Mouse (Mus musculus) heart, embryonic 15.5 days (tissue): ENCODE results near the gene Cnot8. TPM values are rescaled to one million over a fixed set of nuclear protein-coding genes. Genes with fewer than 3 reads are reported as not detected.

Source experiments
- ATAC-seq: fragments of 200-750 bp; cut with Nextera tagmentation; replicated peaks from 2 replicates; pipeline ENCODE4 v1.8.0; 2017; ENCODE audit warnings: low read depth, moderate TSS enrichment; ENCODE audit not compliant: insufficient number of reproducible peaks, insufficient read depth, low FRiP score
- H3K27ac ChIP-seq: fragments of 300-500 bp; sonication (generic); 2 replicates; pipeline ENCODE4 v1.5.1; 2015; ENCODE audit warnings: mild to moderate bottlenecking, inconsistent platforms
- H3K27me3 ChIP-seq: fragments of 300-500 bp; sonication (generic); 2 replicates; pipeline ENCODE4 v1.6.1; 2015; ENCODE audit warnings: inconsistent platforms
- H3K36me3 ChIP-seq: fragments of 300-500 bp; sonication (generic); 2 replicates; pipeline ENCODE4 v1.6.1; 2015; ENCODE audit warnings: mild to moderate bottlenecking, inconsistent platforms
- H3K4me1 ChIP-seq: fragments of 300-500 bp; sonication (generic); replicated peaks from 2 replicates; pipeline ENCODE4 v1.6.1; 2015; ENCODE audit warnings: inconsistent platforms
- H3K4me2 ChIP-seq: fragments of 300-500 bp; sonication (generic); 2 replicates; pipeline ENCODE4 v1.6.1; 2015; ENCODE audit warnings: inconsistent platforms, mild to moderate bottlenecking, moderate library complexity
- H3K4me3 ChIP-seq: fragments of 300-500 bp; sonication (generic); 2 replicates; pipeline ENCODE4 v1.5.1; 2015; ENCODE audit warnings: mild to moderate bottlenecking, inconsistent platforms
- H3K9ac ChIP-seq: fragments of 300-500 bp; sonication (generic); 2 replicates; pipeline ENCODE4 v1.6.1; 2015; ENCODE audit warnings: mild to moderate bottlenecking, inconsistent platforms
- H3K9me3 ChIP-seq: fragments of 300-500 bp; sonication (generic); replicated peaks from 2 replicates; pipeline ENCODE4 v1.6.1; 2016; ENCODE audit warnings: inconsistent platforms
- WGBS: fragments of 180-500 bp; shearing (Covaris S2); methylation state at CpG from one replicate; pipeline ENCODE4 v1.1.7; 2015; ENCODE audit warnings: mixed read lengths; 5-methylcytosine and 5-hydroxymethylcytosine counted together
- polyA plus RNA-seq: library from polyadenylated mRNA; unstranded; fragments of >200 nt; fragmentation: Nextera tagmentation; extraction: Ambion mirVana; gene quantifications from 2 replicates; pipeline ENCODE4 v1.2.1, GENCODE M21; 2015

Gene Cnot8
- polyA plus RNA-seq, 1 experiment from 2014 or later = 67.6 TPM

DNA sequence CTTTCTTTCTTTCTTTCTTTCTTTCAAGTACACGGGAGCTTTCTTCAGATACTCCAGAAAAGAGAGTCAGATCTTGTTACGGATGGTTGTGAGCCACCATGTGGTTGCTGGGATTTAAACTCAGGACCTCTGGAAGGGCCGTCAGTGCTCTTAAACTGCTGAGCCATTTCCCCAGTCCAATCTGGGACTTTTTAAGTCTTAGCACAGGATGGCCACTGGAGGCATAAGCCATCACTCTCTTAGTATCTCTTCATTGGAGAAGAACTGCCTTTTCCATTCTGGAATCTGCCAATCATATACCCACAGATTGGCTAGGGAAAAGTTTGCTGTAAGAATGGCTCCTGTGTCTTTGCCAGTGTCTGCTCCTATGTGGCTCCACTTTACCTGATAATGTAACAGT, 3.1 kb downstream of the Cnot8 start:
- H3K9ac ChIP-seq = no peak overlapping the region
- no peak for ATAC-seq

DNA sequence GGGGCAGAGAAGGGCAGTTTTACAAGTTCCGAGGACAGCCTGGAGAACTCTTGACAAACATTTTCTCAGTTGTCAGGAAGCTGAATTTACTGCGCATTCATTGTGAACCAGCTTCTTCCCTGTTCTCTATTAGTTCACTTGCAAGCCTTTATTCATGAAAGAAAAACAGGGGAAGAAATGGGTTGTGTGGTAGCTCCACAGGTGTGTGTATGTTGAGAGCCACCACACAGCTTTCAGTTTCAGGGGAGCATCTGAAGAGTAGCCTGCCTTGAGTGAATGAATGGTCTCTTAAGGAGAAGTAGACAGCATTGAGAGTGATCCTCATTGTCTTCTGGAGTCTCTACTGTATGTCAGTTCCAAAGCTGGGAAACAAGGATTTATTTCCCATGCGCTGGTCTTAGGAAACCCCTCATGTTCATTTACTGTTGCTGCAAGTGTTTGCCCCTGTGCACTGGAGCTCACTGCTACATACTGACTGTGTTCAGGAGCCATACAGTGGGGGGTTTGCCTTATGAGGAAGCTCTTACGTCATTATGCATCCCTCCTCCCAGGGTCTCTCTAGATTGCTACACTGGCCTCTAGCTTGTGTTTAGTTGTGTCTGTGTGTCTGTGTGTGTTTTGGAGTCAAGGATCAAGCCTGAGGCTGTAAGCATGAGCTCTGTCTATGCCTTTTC, 3.8 kb downstream of the Cnot8 start:
- no peak for ATAC-seq

More for the DNA sequence above, 3.1 kb downstream of the Cnot8 start:
- no peak overlapping the region for H3K4me2 ChIP-seq
- H3K36me3 ChIP-seq = peaks cover 25% of the 10 kb centered on the region
- 48% methylated on average over 3 of the region's 3 CpGs for WGBS
- H3K4me1 ChIP-seq = peaks cover 17% of the 10 kb centered on the region
- H3K27me3 ChIP-seq = no peaks in the 10 kb centered on the region
- H3K9me3 ChIP-seq = no peaks in the 10 kb centered on the region
- H3K4me3 ChIP-seq = no peak overlapping the region
- H3K27ac ChIP-seq = no peak overlapping the region

GRCm38 (mm10) chr11:58116560-58116959, 12.6 kb downstream of the Cnot8 start:
- Histone ChIP-seq H3K4me3 (no peak overlapping the region), H3K9me3 (no peaks in the 10 kb centered on the region), H3K27me3 (no peaks in the 10 kb centered on the region), H3K36me3 (peaks cover 86% of the 10 kb centered on the region), H3K9ac (no peak overlapping the region), H3K4me1 (peaks cover 19% of the 10 kb centered on the region), H3K27ac (peak overlapping the region; percentile 63), H3K4me2 (no peak overlapping the region)
- no peak for ATAC-seq
- 55% methylated on average over 1 of the region's 1 CpGs for WGBS

More for the DNA sequence above, 3.8 kb downstream of the Cnot8 start:
- H3K27me3 ChIP-seq = no peaks in the 10 kb centered on the region
- 85% methylated on average over 4 of the region's 4 CpGs for WGBS
- H3K4me2 ChIP-seq = no peak overlapping the region
- H3K9me3 ChIP-seq = no peaks in the 10 kb centered on the region
- peaks cover 17% of the 10 kb centered on the region for H3K4me1 ChIP-seq
- H3K27ac ChIP-seq = no peak overlapping the region
- no peak overlapping the region for H3K4me3 ChIP-seq
- peaks cover 33% of the 10 kb centered on the region for H3K36me3 ChIP-seq
- 0 out of 2 replicates have a peak overlapping the region, but pooled peaks have one; percentile 5 for H3K9ac ChIP-seq

DNA sequence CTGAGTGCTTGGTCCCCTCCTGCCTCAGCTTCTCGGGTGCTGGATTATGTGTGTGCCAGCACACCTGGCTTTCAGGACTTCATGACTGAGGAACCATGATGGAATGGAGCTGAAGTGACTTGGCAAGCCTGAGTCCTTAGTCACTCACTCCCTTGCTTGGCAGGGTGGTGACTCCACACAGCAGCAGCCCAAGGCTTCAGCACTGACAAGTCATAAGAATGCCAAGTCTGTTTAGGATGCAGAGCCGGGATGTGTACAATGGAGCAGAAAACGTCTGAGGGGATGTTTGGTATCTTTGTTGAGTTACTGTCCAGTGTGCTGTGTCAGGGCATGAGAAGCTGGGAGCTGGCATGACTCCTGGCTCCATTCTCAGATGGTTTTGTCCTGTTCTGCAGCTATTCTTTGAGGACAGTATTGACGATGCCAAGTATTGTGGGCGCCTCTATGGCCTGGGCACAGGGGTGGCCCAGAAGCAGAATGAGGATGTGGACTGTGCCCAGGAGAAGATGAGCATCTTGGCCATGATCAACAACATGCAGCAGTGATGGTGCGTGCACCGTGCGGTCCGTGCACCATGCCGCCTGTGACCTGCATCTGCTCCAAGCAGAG, 13.2 kb downstream of the Cnot8 start:
- H3K4me2 ChIP-seq = no peak overlapping the region
- H3K9ac ChIP-seq = no peak overlapping the region
- no peaks in the 10 kb centered on the region for H3K9me3 ChIP-seq
- peak overlapping the region; percentile 63; the same call in 1 of the 2 replicates for H3K27ac ChIP-seq
- 89% methylated on average over 10 of the region's 10 CpGs for WGBS
- H3K4me3 ChIP-seq = no peak overlapping the region
- H3K4me1 ChIP-seq = peaks cover 19% of the 10 kb centered on the region
- ATAC-seq = no peak
- peaks cover 85% of the 10 kb centered on the region for H3K36me3 ChIP-seq
- H3K27me3 ChIP-seq = no peaks in the 10 kb centered on the region

DNA sequence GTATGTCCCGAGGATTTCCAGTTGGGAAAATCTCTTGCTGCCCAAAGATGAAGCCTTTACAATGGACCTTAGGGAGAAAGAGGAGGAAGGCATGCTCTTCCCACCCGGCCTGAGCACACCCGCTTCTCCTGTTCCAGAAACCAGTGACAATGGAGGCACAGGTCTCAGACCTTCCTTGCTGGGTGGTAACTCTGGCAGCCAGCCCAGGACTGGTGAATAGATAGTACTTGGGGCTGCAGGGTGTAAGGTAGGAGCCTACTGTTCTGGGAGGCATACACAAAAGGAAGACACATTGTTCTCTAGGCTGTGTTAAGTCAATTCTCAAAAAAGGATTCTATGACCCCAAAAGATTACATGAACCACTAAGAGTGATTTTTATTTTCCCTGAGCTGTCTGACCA, 16.7 kb downstream of the Cnot8 start:
- no peak overlapping the region for H3K4me3 ChIP-seq
- H3K27me3 ChIP-seq = no peaks in the 10 kb centered on the region
- H3K9me3 ChIP-seq = no peaks in the 10 kb centered on the region
- H3K4me1 ChIP-seq = peaks cover 34% of the 10 kb centered on the region
- no peak overlapping the region for H3K9ac ChIP-seq
- no peak for ATAC-seq
- H3K27ac ChIP-seq = no peak overlapping the region
- H3K4me2 ChIP-seq = no peak overlapping the region
- 67% methylated on average over 3 of the region's 3 CpGs for WGBS
- peaks cover 56% of the 10 kb centered on the region for H3K36me3 ChIP-seq

DNA sequence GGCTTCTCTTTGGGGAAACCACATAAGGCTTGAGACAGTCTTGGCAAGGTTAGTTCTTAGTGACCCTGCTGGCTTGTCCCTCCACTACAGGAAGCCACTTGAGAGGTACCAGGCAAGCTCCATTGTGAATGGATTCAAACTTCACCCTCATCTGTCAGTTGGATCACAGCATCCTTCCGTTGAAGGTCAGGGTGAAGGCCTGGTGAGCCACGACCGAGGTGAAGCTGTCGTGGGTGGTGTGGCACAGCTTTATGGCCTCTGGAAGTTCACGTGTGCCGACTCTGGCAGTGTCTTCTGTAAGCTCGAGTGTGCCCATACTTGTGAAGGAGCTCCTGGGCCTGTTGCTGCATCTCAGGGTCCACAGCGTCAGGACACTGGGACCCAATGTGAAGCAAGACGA, 17.4 kb downstream of the Cnot8 start:
- Histone ChIP-seq H3K27me3 (no peaks in the 10 kb centered on the region), H3K27ac (no peak overlapping the region), H3K9me3 (no peaks in the 10 kb centered on the region), H3K4me1 (peaks cover 37% of the 10 kb centered on the region), H3K9ac (no peak overlapping the region), H3K4me3 (no peak overlapping the region), H3K4me2 (no peak overlapping the region), H3K36me3 (peaks cover 49% of the 10 kb centered on the region)
- no peak for ATAC-seq
- WGBS = 90% methylated on average over 9 of the region's 9 CpGs

DNA sequence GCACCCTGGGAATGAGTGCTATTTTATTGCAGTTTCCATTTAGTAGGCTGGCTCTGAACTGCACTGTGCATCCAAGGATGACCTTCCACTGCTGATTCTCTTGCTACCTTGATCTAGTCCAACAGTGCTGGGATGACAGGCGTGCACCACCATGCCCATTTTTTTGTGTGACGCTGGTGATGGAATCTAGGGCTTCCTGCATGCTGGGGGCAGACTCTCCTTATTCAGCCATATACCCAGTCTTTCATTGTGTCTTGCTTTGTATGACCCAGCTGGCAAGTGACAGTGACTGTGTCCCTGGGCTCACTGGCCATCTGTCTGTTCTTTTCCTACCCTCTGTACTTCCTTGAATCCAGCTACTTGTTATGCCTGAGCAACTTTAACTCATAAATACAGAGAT, 19.8 kb downstream of the Cnot8 start:
- H3K27me3 ChIP-seq = no peaks in the 10 kb centered on the region
- H3K4me2 ChIP-seq = no peak overlapping the region
- H3K4me3 ChIP-seq = no peak overlapping the region
- ATAC-seq = no peak
- H3K4me1 ChIP-seq = peaks cover 35% of the 10 kb centered on the region
- 90% methylated on average over 2 of the region's 2 CpGs for WGBS
- no peaks in the 10 kb centered on the region for H3K9me3 ChIP-seq
- peak overlapping the region; percentile 85; the same call in 1 of the 2 replicates for H3K27ac ChIP-seq
- peaks cover 40% of the 10 kb centered on the region for H3K36me3 ChIP-seq
- no peak overlapping the region for H3K9ac ChIP-seq

GRCm38 (mm10) chr11:58125021-58125420, 21.1 kb downstream of the Cnot8 start:
- peak overlapping the region; percentile 85 for H3K27ac ChIP-seq
- 31% methylated on average over 11 of the region's 11 CpGs for WGBS
- H3K4me3 ChIP-seq = no peak overlapping the region
- no peak overlapping the region for H3K9ac ChIP-seq
- peaks cover 46% of the 10 kb centered on the region for H3K36me3 ChIP-seq
- H3K27me3 ChIP-seq = no peaks in the 10 kb centered on the region
- H3K4me2 ChIP-seq = no peak overlapping the region
- H3K4me1 ChIP-seq = peaks cover 30% of the 10 kb centered on the region
- ATAC-seq = peak; percentile 56; the same call in 1 of the 2 replicates
- no peaks in the 10 kb centered on the region for H3K9me3 ChIP-seq

DNA sequence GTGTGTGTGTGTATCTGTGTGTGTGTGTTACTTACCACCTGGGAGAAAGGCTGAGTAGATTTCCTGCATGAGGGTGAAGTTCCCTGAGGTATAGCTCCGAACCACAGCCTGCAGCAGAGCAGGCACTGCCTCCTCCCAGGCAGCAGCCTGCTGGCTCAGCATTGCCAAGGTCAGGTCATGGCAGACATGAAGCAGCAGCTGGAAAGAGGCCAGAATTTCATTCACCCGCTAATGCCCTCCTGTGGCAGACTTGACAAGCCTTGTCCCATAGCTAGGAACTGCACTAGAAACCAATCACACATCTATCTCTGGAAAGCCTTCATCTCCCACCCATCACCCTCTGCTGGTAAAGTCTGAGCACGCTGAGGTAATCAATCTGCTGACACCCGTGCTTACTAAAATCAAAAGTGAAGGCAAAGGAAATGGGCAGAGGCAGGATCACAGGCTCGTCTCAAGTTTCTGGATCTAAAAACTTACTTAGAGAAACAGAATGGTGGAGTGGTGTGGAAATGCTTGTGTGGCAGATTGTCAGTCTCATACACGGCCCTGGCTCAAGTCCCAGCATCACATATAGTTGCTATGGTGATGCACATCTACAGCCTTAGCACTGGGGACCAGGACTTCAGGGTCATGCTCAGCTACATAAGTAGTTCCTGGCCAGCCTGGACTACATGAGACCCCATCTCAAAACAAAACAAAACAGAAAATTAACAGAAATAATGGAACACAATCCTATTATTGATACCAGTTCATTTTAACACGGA, 22.6 kb downstream of the Cnot8 start:
- ATAC-seq = peak; percentile 61
- WGBS = 42% methylated on average over 7 of the region's 7 CpGs
- Histone ChIP-seq H3K9me3 (no peaks in the 10 kb centered on the region), H3K4me3 (no peak overlapping the region), H3K27ac (peak overlapping the region; percentile 85), H3K27me3 (no peaks in the 10 kb centered on the region), H3K9ac (no peak overlapping the region), H3K4me1 (peaks cover 26% of the 10 kb centered on the region), H3K36me3 (peaks cover 42% of the 10 kb centered on the region), H3K4me2 (no peak overlapping the region)

DNA sequence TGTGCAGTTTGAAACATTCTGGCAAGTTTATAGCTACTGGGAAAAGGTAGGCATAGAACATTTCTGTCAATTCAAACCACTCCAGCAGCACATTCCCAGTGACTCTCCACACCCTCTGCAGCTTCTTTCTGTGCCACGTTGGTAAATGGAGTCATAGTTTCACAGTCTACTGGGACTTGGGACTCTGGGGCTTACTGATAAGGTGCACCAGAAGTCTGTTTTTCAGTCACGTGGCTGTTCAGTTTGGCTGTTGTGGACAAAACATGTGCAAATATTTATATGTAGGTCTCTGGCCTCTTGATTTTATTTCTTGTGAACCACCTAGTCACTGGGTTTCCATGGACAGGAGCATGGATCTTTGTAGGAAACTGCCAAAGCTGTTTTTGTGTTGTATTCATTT, 23.6 kb downstream of the Cnot8 start:
- Histone ChIP-seq H3K27ac (no peak overlapping the region), H3K4me3 (no peak overlapping the region), H3K36me3 (peaks cover 47% of the 10 kb centered on the region), H3K4me2 (no peak overlapping the region), H3K9me3 (no peaks in the 10 kb centered on the region), H3K27me3 (no peaks in the 10 kb centered on the region), H3K9ac (no peak overlapping the region), H3K4me1 (peaks cover 26% of the 10 kb centered on the region)
- ATAC-seq = no peak
- WGBS = 69% methylated on average over 2 of the region's 2 CpGs

DNA sequence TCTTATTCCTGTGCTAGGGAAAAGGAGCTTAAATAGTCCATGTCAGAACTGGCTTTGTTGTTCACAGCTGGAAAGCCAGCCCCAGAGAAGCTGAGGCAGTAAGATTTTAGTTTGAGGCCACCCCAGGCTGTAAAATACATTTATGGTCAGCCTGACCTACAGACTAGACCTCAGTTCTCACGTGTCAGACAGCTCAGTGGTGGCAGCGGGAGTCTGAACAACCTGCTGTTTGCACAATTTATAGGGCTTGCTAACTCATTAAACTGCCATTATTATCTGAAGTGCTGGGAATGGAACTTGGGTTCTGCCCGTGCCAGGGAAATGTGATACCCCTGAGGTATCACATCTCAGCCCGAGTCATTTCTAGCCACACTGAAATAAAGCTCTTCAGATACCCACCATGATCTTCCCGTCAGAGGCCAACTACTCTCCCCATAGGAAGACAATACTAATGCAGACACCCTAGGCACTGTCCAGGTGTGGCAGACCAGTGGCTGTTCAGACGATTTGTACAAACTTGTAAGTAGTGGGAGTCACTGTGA, 25.4 kb downstream of the Cnot8 start:
- WGBS = 71% methylated on average over 6 of the region's 6 CpGs
- H3K9ac ChIP-seq = no peak overlapping the region
- H3K9me3 ChIP-seq = no peaks in the 10 kb centered on the region
- H3K4me2 ChIP-seq = no peak overlapping the region
- H3K27ac ChIP-seq = no peak overlapping the region
- peaks cover 60% of the 10 kb centered on the region for H3K36me3 ChIP-seq
- no peak overlapping the region for H3K4me3 ChIP-seq
- H3K4me1 ChIP-seq = peaks cover 23% of the 10 kb centered on the region
- ATAC-seq = no peak
- H3K27me3 ChIP-seq = no peaks in the 10 kb centered on the region
